Mouse (Mus musculus) splenic B cell, adult 2 months (primary cell): ENCODE measurements around the gene Draxin.
"Not testable (repeated sequence)": the region's sequence is repeated elsewhere in the genome, so short reads cannot be mapped to it uniquely, and the experiment has no call there.

Experiments
- DNase-seq: peaks from one replicate; pipeline ENCODE4 v3.0.0-alpha.2; 2011; ENCODE audit warnings: low read depth, low spot score
- H3K27me3 ChIP-seq: 2 replicates; pipeline ENCODE4 v1.6.1; 2012; ENCODE audit warnings: mild to moderate bottlenecking, low read length, moderate library complexity, mixed read lengths; ENCODE audit not compliant: control insufficient read depth, poor library complexity, insufficient read depth, severe bottlenecking
- H3K36me3 ChIP-seq: 2 replicates; pipeline ENCODE4 v1.6.1; 2012; ENCODE audit warnings: mild to moderate bottlenecking, low read length, moderate library complexity, mixed read lengths; ENCODE audit not compliant: control insufficient read depth, poor library complexity, insufficient read depth, severe bottlenecking

Gene Draxin

DNA sequence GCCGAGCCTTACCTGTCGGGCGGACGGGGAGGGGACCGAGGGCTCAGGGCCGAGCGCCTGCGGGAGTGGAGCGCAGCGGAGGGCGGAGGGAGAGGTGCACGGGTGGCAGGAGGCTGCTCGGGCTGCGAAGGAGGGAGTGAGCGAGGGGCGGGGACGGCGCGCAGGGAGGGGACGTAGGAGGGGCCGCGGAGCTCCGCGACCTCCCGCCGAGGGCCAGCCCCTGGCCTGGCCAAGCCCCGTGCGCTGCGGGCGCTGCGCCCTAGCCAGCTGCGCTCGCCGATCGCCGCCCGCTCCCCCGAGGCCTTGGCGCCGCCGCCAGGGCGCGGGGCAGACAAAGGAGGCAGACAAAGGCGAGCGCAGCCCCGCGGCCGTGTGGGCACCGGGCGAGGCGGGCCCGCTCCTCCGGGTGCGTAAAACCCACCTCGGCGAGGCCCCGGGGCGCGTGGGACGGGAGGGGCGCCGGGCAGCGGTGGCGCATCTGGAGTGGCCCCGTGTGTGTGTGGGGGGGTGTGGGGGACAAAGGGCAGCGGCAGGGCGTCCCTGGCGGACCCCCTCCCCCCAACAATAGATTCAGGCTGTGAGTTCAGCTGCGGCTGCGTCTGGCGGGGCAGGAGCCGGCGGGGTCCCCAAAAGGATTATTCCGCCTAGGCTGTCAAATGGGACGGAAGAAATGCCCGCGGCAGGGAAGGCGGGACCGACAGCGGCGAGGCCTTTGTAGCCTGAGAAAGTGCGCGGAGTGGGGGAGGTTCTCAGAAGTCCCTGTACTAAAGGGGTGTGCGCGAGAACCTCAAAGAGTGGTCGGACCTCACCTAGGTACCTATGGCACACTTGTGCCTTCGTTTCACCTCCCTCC lies at the start of gene Draxin:
TSS of gene Draxin (minus strand) at position 138 of the 853 bp plus-strand sequence.
- Histone ChIP-seq H3K27me3 (no peaks in the 10 kb centered on the region), H3K36me3 (no peaks in the 10 kb centered on the region)
- DNase-seq, result no peak

DNA sequence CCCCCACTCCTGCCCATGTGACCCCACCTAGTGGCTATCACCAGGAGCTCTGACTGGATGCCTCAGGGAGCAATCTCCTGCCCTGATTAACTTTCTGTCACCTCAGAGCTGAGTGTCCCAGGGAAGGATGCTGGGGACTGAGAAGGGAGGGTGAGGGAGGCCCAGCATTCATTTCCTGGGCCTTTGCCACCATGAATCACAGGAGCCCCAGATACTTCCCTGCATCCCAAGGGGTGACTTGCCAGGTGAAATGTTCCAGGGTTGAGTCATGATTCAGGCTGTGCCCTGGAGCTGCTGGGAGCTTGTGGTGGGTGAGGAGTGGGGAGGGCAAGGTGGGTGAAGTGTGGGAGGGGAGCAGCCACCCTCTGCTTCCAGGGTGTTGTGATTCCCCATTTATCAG lies 47.2 kb upstream of the Draxin start:
- Histone ChIP-seq H3K36me3 (no peaks in the 10 kb centered on the region), H3K27me3 (peaks cover 1% of the 10 kb centered on the region; the same call in 1 of the 2 replicates)
- DNase-seq, result no peak

DNA sequence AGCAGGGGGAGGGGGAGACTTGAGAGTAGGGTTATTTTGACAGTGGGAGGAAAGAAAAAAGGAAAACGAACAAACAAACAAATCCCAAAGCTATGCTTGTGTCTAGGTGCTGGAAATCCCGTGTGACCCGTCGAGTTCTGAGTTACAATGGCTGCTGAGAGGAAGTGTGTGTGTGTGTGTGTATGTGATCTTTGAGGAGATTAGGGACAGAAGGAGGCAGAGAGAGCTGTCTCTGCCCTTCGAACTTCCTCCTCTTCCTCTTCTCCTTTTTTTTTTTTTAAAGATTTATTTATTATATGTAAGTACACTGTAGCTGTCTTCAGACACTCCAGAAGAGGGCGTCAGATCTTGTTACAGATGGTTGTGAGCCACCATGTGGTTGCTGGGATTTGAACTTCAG lies 46.1 kb upstream of the Draxin start:
- H3K36me3 ChIP-seq, H3K27me3 ChIP-seq, DNase-seq: not testable (repeated sequence)

DNA sequence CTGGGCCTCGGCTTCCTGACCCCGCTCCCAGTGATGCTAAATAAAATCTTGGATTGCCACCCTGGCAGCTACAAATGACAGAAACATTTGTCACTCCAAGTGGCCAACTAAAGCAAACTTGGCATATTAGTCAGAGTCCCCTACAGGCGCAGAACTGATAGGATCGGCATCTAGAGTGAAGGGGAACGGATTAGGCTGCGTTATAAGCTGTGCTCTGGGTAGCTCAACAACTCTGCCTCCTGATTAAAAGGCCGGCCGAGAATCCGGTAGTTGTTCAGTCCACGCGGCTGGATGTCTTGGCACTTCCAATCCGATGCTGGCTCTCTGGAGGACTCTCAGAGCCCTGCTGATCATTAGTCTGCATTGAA lies 44.0 kb upstream of the Draxin start:
- no peak for DNase-seq
- H3K27me3 ChIP-seq, result peaks cover 6% of the 10 kb centered on the region
- H3K36me3 ChIP-seq, result no peaks in the 10 kb centered on the region

DNA sequence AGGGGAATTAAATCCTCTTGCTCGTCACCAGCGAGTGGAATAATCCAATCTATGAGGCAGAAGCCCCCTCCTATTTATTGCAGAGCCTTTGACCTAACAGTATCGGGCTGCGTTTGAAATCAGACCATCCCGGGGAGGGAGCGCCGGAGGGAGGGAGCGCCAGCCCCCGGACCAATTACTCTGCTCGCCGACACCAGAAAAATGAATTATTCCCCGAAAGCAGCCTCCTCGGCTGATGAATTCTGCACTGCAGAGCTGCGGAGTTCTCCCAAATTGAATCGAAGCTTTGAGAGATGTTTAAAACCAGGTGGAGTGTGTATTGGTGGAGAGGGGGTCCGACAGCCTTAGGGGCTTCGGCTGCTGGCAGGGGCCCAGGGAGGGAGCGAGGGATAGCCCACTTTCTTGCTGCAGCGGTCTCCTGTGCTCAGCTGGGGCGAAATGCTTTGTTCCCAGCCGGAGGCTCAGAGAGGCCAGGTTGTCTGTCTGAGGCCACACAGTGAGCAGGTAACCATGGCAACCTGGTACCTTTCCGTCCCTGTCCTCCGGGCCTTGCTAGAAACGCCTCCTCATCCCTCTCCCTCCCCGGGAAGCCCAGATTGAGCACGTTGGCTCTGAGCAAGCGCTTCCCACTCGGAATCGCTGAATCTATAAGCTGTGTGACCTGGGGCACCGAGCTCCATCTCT lies 43.5 kb upstream of the Draxin start:
- Histone ChIP-seq H3K36me3 (no peaks in the 10 kb centered on the region), H3K27me3 (peaks cover 6% of the 10 kb centered on the region)
- DNase-seq, result no peak

DNA sequence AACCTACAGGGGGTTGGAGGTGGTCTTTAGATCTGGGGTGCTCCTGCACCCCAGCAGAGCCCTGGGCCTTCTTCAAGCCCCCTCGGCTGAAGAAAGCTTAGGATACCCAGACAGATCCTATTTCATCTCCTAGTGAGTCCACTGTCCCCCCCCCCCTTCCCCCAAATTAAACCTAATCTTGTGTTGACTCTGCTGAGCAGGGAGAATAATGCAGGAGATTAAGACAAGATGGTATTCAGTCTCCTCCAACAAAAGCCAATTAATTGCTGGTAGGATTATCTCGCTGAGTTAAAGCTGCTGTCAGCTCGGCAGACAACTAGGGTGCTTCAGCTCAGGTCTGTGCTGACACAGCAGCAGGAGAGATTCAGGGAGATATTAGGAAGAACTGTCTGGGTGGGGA lies 40.8 kb upstream of the Draxin start:
- H3K27me3 ChIP-seq, result peaks cover 6% of the 10 kb centered on the region
- no peaks in the 10 kb centered on the region for H3K36me3 ChIP-seq
- DNase-seq, result no peak

DNA sequence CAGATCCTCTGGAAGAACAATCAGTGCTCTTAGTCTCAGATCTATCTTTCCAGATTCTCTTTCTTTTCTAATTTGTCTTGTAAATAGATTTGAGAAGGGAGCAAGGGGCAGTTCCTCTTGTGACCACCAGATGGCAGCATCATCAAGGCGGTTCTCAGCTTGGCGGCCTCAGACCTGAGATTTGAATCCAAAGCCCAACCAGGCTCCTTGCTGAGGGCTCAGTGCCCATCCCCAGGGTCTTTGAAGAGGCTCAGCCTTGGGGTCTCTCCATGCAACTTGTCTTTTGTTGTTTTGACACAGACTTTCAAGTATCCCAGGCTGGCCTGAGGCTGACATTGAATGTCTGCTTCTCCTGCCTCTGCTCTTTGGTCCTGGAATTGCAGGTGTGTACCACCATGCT lies 40.3 kb upstream of the Draxin start:
- no peaks in the 10 kb centered on the region for H3K36me3 ChIP-seq
- peaks cover 6% of the 10 kb centered on the region for H3K27me3 ChIP-seq
- DNase-seq, result peak; percentile 76

DNA sequence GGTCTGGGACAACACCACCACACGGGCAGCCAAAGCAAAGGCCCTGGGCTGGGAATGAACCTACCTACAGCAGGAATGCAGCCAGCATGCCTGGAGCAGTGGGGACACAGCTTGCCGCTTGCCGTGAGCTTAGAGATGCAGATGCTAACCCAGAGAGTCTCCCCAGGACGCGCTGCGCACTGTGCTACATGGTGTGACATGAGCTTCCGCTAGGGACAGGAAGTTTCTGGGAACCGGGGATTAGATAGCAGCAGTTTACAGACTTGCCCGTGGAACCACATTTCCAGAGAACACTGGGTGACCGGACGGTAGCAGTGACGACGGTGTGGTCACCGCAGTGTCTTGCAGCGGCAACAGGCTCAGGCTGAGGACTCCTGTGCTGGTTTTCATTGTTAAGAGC lies 39.1 kb upstream of the Draxin start:
- H3K36me3 ChIP-seq, result no peaks in the 10 kb centered on the region
- H3K27me3 ChIP-seq, result peaks cover 6% of the 10 kb centered on the region
- DNase-seq, result no peak

DNA sequence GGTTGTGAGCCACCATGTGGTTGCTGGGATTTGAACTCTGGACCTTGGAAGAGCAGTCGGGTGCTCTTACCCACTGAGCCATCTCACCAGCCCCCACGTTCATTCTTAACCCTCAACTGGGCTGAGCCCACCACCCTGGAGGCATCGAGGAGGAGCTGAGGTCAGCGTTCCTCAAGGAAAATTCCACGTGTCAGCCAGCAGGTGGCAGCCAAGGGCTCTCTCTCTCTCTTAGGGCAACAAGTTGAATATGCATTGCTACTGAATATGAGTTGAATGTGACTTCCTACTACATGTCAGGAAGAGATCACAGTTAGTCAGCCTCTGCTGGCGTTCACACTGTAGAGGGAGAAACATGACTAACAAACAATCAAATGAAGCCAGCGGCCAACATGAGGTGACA lies 37.8 kb upstream of the Draxin start:
- Histone ChIP-seq H3K36me3 (no peaks in the 10 kb centered on the region), H3K27me3 (peaks cover 6% of the 10 kb centered on the region)
- peak; percentile 84 for DNase-seq

DNA sequence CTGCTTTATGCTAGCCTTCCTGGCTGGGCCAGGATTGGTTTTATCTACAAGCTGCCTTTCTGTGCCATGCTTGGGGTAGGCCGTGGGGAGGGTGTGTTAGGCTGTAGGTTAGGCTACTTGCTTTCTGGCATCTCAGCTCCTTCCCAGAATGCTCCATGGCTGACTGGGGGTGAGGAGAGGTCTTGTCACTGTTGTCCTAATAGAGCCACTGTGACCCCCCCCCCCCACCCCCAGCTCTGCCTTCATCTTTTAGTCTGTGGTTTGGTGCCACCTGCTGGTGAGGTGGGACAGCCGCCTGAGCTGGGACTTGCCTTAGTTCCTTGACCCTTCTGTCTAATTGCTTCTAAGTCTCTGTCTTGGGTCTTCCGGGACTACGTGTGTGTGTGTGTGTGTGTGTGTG lies 36.5 kb upstream of the Draxin start:
- peaks cover 2% of the 10 kb centered on the region for H3K27me3 ChIP-seq
- no peaks in the 10 kb centered on the region for H3K36me3 ChIP-seq
- peak; percentile 84 for DNase-seq

DNA sequence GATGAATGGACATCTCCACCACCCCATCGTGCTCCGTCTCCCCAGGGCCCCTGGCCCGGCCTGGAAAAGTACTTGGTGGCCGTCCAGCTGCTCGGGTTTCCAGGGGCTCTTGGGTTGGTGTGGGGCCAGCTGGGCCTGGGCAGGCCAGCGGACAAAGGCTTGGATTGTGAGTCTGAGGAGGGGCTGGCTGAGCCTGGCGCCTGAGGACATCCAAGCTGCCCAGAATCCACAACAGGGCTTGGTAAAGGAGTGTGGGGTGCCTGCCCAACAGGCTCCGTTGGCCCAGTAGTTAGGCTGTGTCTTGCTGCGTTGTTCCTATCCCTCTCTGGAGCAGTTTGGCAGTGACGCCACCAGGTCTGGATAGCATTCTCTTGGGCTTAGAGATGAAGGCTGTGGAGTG lies 35.9 kb upstream of the Draxin start:
- Histone ChIP-seq H3K36me3 (no peaks in the 10 kb centered on the region), H3K27me3 (no peaks in the 10 kb centered on the region; the same call in 1 of the 2 replicates)
- no peak for DNase-seq

DNA sequence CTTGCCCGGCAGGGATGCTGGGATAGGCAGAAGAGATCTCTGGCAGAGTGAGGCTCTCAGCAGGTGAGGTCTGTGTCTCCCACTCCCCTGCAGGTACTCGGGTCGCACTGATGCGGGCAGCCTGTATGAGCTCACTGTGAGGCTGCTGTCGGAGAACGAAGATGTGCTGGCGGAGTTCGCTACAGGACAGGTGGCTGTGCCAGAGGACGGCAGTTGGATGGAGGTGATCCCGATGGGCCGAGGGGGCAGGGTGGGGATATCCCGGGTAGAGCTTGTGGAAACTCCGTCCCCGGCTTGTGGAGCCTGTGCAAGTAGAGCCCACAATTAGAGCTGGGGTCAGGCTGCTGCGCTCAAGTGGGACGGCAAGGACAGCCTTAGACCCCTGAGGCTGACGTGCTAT lies 35.1 kb upstream of the Draxin start:
- no peaks in the 10 kb centered on the region for H3K36me3 ChIP-seq
- H3K27me3 ChIP-seq, result peaks cover under 1% of the 10 kb centered on the region; the same call in 1 of the 2 replicates
- DNase-seq, result no peak

DNA sequence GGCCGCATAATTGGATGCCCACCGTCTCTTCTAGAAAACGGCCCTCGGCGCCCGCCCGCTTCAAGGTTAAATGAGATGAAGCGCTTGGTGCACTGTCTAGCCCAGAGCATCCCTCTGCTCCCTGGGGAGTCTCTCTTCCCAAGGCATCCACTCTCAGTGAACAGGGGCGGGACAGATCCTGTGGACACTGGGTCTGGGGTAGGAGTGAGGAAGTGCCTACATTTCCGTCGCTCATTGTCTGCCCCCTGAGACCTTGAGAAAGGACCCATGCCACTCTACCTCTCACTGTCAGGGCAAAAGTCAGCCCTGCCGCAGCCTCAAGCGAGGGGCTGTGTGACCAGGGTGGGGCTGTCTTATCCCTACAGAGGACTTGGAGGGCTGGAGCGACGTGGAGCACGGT lies 34.0 kb upstream of the Draxin start:
- no peaks in the 10 kb centered on the region for H3K36me3 ChIP-seq
- no peak for DNase-seq

DNA sequence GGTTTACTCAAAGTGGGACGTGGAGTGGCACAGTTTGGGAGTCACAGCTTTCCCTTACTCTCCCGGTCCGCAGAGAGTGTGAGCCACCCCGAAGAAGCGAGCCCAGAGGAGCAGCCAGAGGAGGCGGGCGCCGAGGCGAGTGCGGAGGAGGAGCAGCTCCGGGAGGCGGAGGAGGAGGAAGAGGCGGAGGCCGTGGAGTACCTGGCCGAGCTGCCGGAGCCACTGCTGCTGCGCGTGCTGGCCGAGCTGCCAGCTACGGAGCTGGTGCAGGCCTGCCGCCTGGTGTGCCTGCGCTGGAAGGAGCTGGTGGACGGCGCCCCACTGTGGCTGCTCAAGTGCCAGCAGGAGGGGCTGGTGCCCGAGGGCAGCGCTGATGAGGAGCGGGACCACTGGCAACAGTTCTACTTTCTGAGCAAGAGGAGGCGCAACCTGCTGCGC lies 33.5 kb upstream of the Draxin start:
- Histone ChIP-seq H3K36me3 (no peaks in the 10 kb centered on the region), H3K27me3 (0 out of 2 replicates have a peak, but pooled peaks cover 3% of the 10 kb centered on the region)
- DNase-seq, result peak; percentile 85

More for the DNA sequence above, 34.0 kb upstream of the Draxin start:
- H3K27me3 ChIP-seq, result peaks cover 3% of the 10 kb centered on the region; the same call in 1 of the 2 replicates
